Mouse (Mus musculus): ENCODE measurements around the gene Rftn1. TPM values are rescaled to one million over a fixed set of nuclear protein-coding genes. Genes with fewer than 3 reads are reported as not detected.

Rftn1 gene
- total and polyA plus RNA-seq, 3 experiments: 52.5 to 80.6 (median 60.5) TPM

GRCm38 (mm10) chr17:50205152-50205782 lies 14.8 kb upstream of the Rftn1 start (continued):
- TF ChIP-seq NELFE (IDR thresholded peaks at IDR 0.05; ENCODE audit: low read depth, low read length) (0 out of 2 replicates have a peak, but pooled peaks have one; percentile 57), CHD1 (IDR thresholded peaks at IDR 0.05; ENCODE audit: low read depth, low read length) (0 out of 2 replicates have a peak, but pooled peaks have one; percentile 12), ETS1 (conservative IDR thresholded peaks at IDR 0.05; ENCODE audit: low read depth, low read length) (peak; percentile 95), E2F4 (IDR thresholded peaks at IDR 0.05; ENCODE audit: insufficient replicate concordance, low read depth, low read length) (peak; percentile 32; the same call in 1 of the 2 replicates), BHLHE40 (IDR thresholded peaks at IDR 0.05; ENCODE audit: low read depth, low read length) (peak; percentile 85), ELF1 (IDR thresholded peaks at IDR 0.05; ENCODE audit: low read depth, low read length) (peak; percentile 41; the same call in 1 of the 2 replicates), MYC (IDR thresholded peaks at IDR 0.05; ENCODE audit: low read depth, low read length) (peak; percentile 53), RCOR1 (conservative IDR thresholded peaks at IDR 0.05; ENCODE audit: low read depth, low read length) (peak; percentile 88), JUND (conservative IDR thresholded peaks at IDR 0.05; ENCODE audit: low read depth, low read length) (peak; percentile 97), MAFK (IDR thresholded peaks at IDR 0.05; ENCODE audit: insufficient replicate concordance, low read length) (peak; percentile 82), ZMIZ1 (IDR thresholded peaks at IDR 0.05; ENCODE audit: low read depth, low read length) (peak; percentile 65), MAZ (IDR thresholded peaks at IDR 0.05; ENCODE audit: low read depth, low read length) (peak; percentile 97), NRF1 (IDR thresholded peaks at IDR 0.05; ENCODE audit: low read depth, low read length) (no peak), TCF12 (IDR thresholded peaks at IDR 0.05; ENCODE audit: low read depth, low read length) (peak; percentile 99), UBTF (IDR thresholded peaks at IDR 0.05; ENCODE audit: low read depth, low read length) (no peak)

GRCm38 (mm10) chr17:50201828-50202445 lies 11.5 kb upstream of the Rftn1 start:
- H3K4me1 ChIP-seq (ENCODE audit: control insufficient read depth in 1 of 2, insufficient read depth in 2 of 2): peaks cover 51 to 67% of the 10 kb centered on the region in 2 experiments
- dilution Hi-C loops (cut with MboI; ENCODE audit: extremely low pct_ligation_motif_present, extremely low pct_unique_long_range_greater_than_20kb, low sequenced_read_pairs) (no loop called here), in situ Hi-C loops (cut with MboI; ENCODE audit: low pct_ligation_motif_present, low pct_unique_long_range_greater_than_20kb, low sequenced_read_pairs) (no loop called here)
- H3K4me3 ChIP-seq (replicated peaks in 1 of 3; ENCODE audit: low read depth in 2 of 3, low read length in 2 of 3, poor library complexity in 1 of 3): peak overlapping the region; percentile 26 to 53 (median 35)
- peak overlapping the region; percentile 88 for H3K9ac ChIP-seq (ENCODE audit: insufficient read depth, low read depth)
- H3K27ac ChIP-seq (ENCODE audit: insufficient read depth, low read depth): peak overlapping the region; percentile 94
- peak overlapping the region; percentile 96 for H3K4me2 ChIP-seq (ENCODE audit: insufficient read depth, low read depth, poor library complexity, severe bottlenecking)
- H3K9me3 ChIP-seq (replicated peaks; ENCODE audit: low read length): no peaks in the 10 kb centered on the region
- peaks cover 28 to 68% of the 10 kb centered on the region in 2 experiments for H3K36me3 ChIP-seq (replicated peaks in 1 of 2; ENCODE audit: control insufficient read depth in 1 of 2, insufficient read depth in 1 of 2, low read length in 1 of 2)
- DNase-seq (ENCODE audit: extremely low read depth): no peak
- H3K79me2 ChIP-seq (replicated peaks; ENCODE audit: control insufficient read depth, extremely low read depth, insufficient read depth, poor library complexity, severe bottlenecking): peaks cover 72% of the 10 kb centered on the region
- no peaks in the 10 kb centered on the region for H3K27me3 ChIP-seq (replicated peaks)
- no peak for TF ChIP-seq SMC3 (IDR thresholded peaks at IDR 0.05; ENCODE audit: low read depth, low read length)
- TF ChIP-seq ETS1 (conservative IDR thresholded peaks at IDR 0.05; ENCODE audit: low read depth, low read length): no peak; the same call in 1 of the 2 replicates
- peak; percentile 70 for TF ChIP-seq ZMIZ1 (IDR thresholded peaks at IDR 0.05; ENCODE audit: low read depth, low read length)
- TF ChIP-seq MXI1 (IDR thresholded peaks at IDR 0.05; ENCODE audit: low read depth, low read length): peak; percentile 71
- no peak for TF ChIP-seq NRF1 (IDR thresholded peaks at IDR 0.05; ENCODE audit: low read depth, low read length)
- TF ChIP-seq SIN3A (IDR thresholded peaks at IDR 0.05; ENCODE audit: low read length): peak; percentile 73
- TF ChIP-seq ELF1 (IDR thresholded peaks at IDR 0.05; ENCODE audit: low read depth, low read length): no peak
- TF ChIP-seq EP300 (IDR thresholded peaks at IDR 0.05; ENCODE audit: low read length): peak; percentile 18; the same call in 1 of the 2 replicates
- TF ChIP-seq TCF12 (IDR thresholded peaks at IDR 0.05; ENCODE audit: low read depth, low read length): peak; percentile 57; the same call in 1 of the 2 replicates
- TF ChIP-seq POLR2A (IDR thresholded peaks at IDR 0.05; ENCODE audit: low read depth, low read length): peak; percentile 18; the same call in 1 of the 2 replicates
- TF ChIP-seq POLR2AphosphoS2 (IDR thresholded peaks at IDR 0.05; ENCODE audit: low read depth, low read length): no peak; the same call in 1 of the 2 replicates
- TF ChIP-seq RCOR1 (conservative IDR thresholded peaks at IDR 0.05; ENCODE audit: low read depth, low read length): no peak
- peak; percentile 94 for TF ChIP-seq CHD1 (IDR thresholded peaks at IDR 0.05; ENCODE audit: low read depth, low read length)
- TF ChIP-seq JUN (IDR thresholded peaks at IDR 0.05; ENCODE audit: insufficient read depth, low read depth, low read length): no peak
- TF ChIP-seq USF2 (conservative IDR thresholded peaks at IDR 0.05; ENCODE audit: low read depth, low read length): no peak
- TF ChIP-seq E2F4 (IDR thresholded peaks at IDR 0.05; ENCODE audit: insufficient replicate concordance, low read depth, low read length): no peak
- no peak for TF ChIP-seq JUND (conservative IDR thresholded peaks at IDR 0.05; ENCODE audit: low read depth, low read length)
- TF ChIP-seq RAD21 (IDR thresholded peaks at IDR 0.05; ENCODE audit: low read depth, low read length): no peak
- TF ChIP-seq TBP (conservative IDR thresholded peaks at IDR 0.05; ENCODE audit: low read depth, low read length): no peak
- no peak for TF ChIP-seq CTCF (conservative IDR thresholded peaks at IDR 0.05 in 1 of 2, IDR thresholded peaks at IDR 0.05 in 1 of 2; ENCODE audit: low read depth in 2 of 2, low read length in 2 of 2)
- no peak for TF ChIP-seq ZKSCAN1 (IDR thresholded peaks at IDR 0.05; ENCODE audit: borderline replicate concordance, low read depth, low read length)
- TF ChIP-seq MAFK (IDR thresholded peaks at IDR 0.05; ENCODE audit: insufficient replicate concordance, low read length): 0 out of 2 replicates have a peak, but pooled peaks have one; percentile 36
- TF ChIP-seq USF1 (IDR thresholded peaks at IDR 0.05; ENCODE audit: low read depth, low read length): no peak
- TF ChIP-seq CHD2 (IDR thresholded peaks at IDR 0.05; ENCODE audit: low read length): no peak
- no peak for TF ChIP-seq GABPA (IDR thresholded peaks at IDR 0.05; ENCODE audit: insufficient replicate concordance, low read depth, low read length)
- peak; percentile 87 for TF ChIP-seq MAX (IDR thresholded peaks at IDR 0.05; ENCODE audit: low read length)
- TF ChIP-seq UBTF (IDR thresholded peaks at IDR 0.05; ENCODE audit: low read depth, low read length): no peak
- peak; percentile 51; the same call in 1 of the 2 replicates for TF ChIP-seq MEF2A (IDR thresholded peaks at IDR 0.05; ENCODE audit: borderline replicate concordance, low read depth, low read length)
